Mouse (Mus musculus) heart, embryonic 14.5 days (tissue): Measurements from ENCODE around the gene Eif4e3. TPM values are rescaled to one million over a fixed set of nuclear protein-coding genes. Genes with fewer than 3 reads are reported as not detected.

Experiments
- ATAC-seq: fragments of 200-750 bp; cut with Nextera tagmentation; 2 replicates; pipeline ENCODE4 v1.8.0; 2017; ENCODE audit warnings: low read depth, moderate TSS enrichment; ENCODE audit not compliant: insufficient number of reproducible peaks, insufficient read depth, low FRiP score
- H3K27ac ChIP-seq, 2 experiments: fragments of 200-500 bp in 1 of 2; fragments of 300-500 bp in 1 of 2; sonication (generic) in 1 of 2; replicated peaks in 1 of 2; 2 replicates each; pipeline ENCODE4 v1.5.1; 2012 to 2014; ENCODE audit warnings: low read depth in 2 of 2, low read length in 2 of 2, control low read depth in 1 of 2, mild to moderate bottlenecking in 1 of 2, mixed read lengths in 1 of 2; ENCODE audit not compliant: control insufficient read depth in 1 of 2, insufficient read depth in 1 of 2
- H3K27me3 ChIP-seq: fragments of 300-500 bp; sonication (generic); 2 replicates; pipeline ENCODE4 v1.6.1; 2014; ENCODE audit warnings: mild to moderate bottlenecking, low read length, control low read depth; ENCODE audit not compliant: control insufficient read depth, insufficient read depth
- H3K36me3 ChIP-seq: fragments of 300-500 bp; sonication (generic); 2 replicates; pipeline ENCODE4 v1.6.1; 2014; ENCODE audit warnings: mild to moderate bottlenecking, control low read depth, low read length, mixed read lengths; ENCODE audit not compliant: control insufficient read depth, insufficient read depth
- H3K4me1 ChIP-seq, 2 experiments: fragments of 200-500 bp in 1 of 2; fragments of 300-500 bp in 1 of 2; sonication (generic) in 1 of 2; 2 replicates each; pipeline ENCODE4 v1.6.1; 2012 to 2014; ENCODE audit warnings: low read length in 2 of 2, control low read depth in 1 of 2, mixed read lengths in 1 of 2; ENCODE audit not compliant: control insufficient read depth in 2 of 2, insufficient read depth in 2 of 2
- H3K4me2 ChIP-seq: fragments of 300-500 bp; sonication (generic); 2 replicates; pipeline ENCODE4 v1.6.1; 2014; ENCODE audit warnings: mild to moderate bottlenecking, low read length
- H3K4me3 ChIP-seq, 2 experiments: fragments of 200-500 bp in 1 of 2; fragments of 300-500 bp in 1 of 2; sonication (generic) in 1 of 2; 2 replicates each; pipeline ENCODE4 v1.5.1; 2012 to 2014; ENCODE audit warnings: low read length in 2 of 2, mild to moderate bottlenecking in 2 of 2, control low read depth in 1 of 2, low read depth in 1 of 2, moderate library complexity in 1 of 2; ENCODE audit not compliant: control insufficient read depth in 1 of 2, insufficient read depth in 1 of 2
- H3K9ac ChIP-seq: fragments of 300-500 bp; sonication (generic); 2 replicates; pipeline ENCODE4 v1.6.1; 2014; ENCODE audit warnings: mild to moderate bottlenecking, low read length
- H3K9me3 ChIP-seq: fragments of 300-500 bp; sonication (generic); 2 replicates; pipeline ENCODE4 v1.6.1; 2016; ENCODE audit warnings: low read length, control low read depth; ENCODE audit not compliant: control insufficient read depth
- WGBS: fragments of 180-500 bp; shearing (Covaris S2); extraction: QIAGEN DNeasy Blood & Tissue Kit; methylation state at CpG from one replicate; pipeline ENCODE4 v1.1.7; 2014; 5-methylcytosine and 5-hydroxymethylcytosine counted together
- polyA plus RNA-seq: library from polyadenylated mRNA; unstranded; fragments of >200 nt; fragmentation: Nextera tagmentation; extraction: Ambion mirVana; gene quantifications from 2 replicates; pipeline ENCODE4 v1.2.1, GENCODE M21; 2014

Eif4e3 gene
- polyA plus RNA-seq, 1 experiment from 2014 or later, result 7.9 TPM

DNA sequence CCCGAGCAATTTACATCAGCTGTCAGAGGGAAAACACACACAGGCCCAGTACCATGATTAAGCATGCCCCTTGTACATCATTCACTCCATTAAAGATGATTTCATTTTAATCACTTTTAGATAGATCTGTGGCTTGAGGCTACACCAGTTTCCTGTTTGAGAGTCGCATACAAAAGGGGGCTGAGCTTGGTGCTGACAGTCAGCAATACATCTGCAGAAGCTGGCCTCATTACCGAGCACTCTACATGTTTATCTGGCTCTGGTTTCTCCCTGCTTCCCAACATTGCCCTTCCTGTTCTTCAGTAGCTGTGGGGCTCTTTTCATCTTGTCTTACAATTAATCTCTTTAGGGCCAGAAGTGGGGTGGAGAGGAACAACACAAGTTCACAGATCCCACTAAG, 6.1 kb downstream of the Eif4e3 start:
- H3K27me3 ChIP-seq, result no peaks in the 10 kb centered on the region
- H3K9ac ChIP-seq, result no peak overlapping the region
- 45% methylated on average over 3 of the region's 3 CpGs for WGBS
- H3K36me3 ChIP-seq, result no peaks in the 10 kb centered on the region
- no peak for ATAC-seq
- H3K4me3 ChIP-seq, result no peak overlapping the region
- H3K27ac ChIP-seq, result no peak overlapping the region; a peak in 1 of 4 replicates
- H3K9me3 ChIP-seq, result no peaks in the 10 kb centered on the region
- no peak overlapping the region for H3K4me2 ChIP-seq
- H3K4me1 ChIP-seq, result no peaks in the 10 kb centered on the region

DNA sequence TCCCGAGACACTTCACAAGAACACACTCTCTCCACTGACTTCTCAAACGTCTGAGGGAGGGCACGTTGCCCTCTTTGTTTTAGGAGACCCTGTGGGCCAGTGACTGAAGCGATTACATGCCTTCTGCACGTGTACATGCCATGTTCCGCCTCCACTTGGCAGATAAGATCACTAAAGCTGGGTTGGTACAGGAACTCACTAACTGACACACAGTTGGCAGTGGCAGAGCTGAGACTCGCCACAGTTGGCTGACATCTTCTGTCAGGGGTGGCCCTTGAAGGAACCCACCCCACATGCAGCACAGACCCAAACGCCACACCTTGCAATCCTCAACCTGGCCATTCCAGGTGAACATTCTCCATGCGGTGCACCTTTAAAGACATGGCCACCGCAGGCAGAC, 8.0 kb downstream of the Eif4e3 start:
- H3K4me1 ChIP-seq, result no peaks in the 10 kb centered on the region; a peak in 2 of 4 replicates
- no peaks in the 10 kb centered on the region for H3K9me3 ChIP-seq
- H3K27me3 ChIP-seq, result no peaks in the 10 kb centered on the region
- H3K4me2 ChIP-seq, result no peak overlapping the region
- H3K36me3 ChIP-seq, result no peaks in the 10 kb centered on the region
- ATAC-seq, result no peak
- WGBS, result 76% methylated on average over 10 of the region's 10 CpGs
- H3K27ac ChIP-seq, result no peak overlapping the region
- H3K9ac ChIP-seq, result no peak overlapping the region
- H3K4me3 ChIP-seq, result no peak overlapping the region

DNA sequence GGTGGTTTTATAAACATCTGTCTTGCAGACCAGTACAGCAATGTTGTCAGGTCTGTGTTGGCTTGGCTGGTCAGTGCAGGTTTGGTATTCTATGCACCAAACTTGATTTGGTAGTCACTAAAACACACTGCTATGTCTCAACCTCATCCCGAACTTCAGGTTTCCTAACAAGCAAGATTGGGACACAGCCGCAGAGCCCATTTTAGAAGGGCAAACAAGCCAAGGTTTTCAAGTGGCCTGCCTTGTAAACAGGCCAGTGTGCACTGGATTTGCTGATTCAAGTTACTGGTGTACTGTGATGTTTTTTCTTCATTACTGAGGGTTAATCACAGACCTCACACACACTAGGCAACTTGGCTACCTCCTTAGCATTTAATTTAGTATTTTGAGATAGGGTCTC, 10.5 kb downstream of the Eif4e3 start:
- WGBS, result 91% methylated on average over 2 of the region's 2 CpGs
- no peak overlapping the region for H3K9ac ChIP-seq
- no peak overlapping the region for H3K4me3 ChIP-seq
- no peak overlapping the region for H3K4me2 ChIP-seq
- no peaks in the 10 kb centered on the region; a peak in 2 of 4 replicates for H3K4me1 ChIP-seq
- H3K36me3 ChIP-seq, result no peaks in the 10 kb centered on the region
- ATAC-seq, result no peak
- H3K9me3 ChIP-seq, result no peaks in the 10 kb centered on the region
- H3K27ac ChIP-seq, result no peak overlapping the region
- H3K27me3 ChIP-seq, result no peaks in the 10 kb centered on the region

DNA sequence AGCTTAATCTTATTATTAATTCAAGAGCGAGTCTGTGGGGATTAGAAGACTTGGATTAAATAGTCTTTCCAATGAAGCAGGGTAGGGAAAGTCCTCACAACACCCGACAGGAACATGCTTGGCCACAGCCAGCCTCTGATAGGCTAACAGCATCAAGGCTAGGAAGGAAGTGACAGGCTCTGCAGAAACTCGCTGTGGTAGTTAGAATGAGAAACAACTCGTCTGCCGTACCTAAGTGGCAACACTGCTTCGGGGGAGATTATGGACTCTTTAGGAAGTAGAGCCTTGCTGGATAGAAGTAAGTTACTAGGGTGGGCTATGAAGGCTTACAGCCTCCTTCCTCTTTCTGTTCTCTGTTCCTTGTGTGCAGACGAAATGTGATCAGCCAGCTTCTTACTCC, 11.1 kb downstream of the Eif4e3 start:
- WGBS, result 48% methylated on average over 7 of the region's 7 CpGs
- no peaks in the 10 kb centered on the region for H3K36me3 ChIP-seq
- no peaks in the 10 kb centered on the region for H3K27me3 ChIP-seq
- H3K9me3 ChIP-seq, result no peaks in the 10 kb centered on the region
- no peak overlapping the region for H3K4me2 ChIP-seq
- H3K9ac ChIP-seq, result no peak overlapping the region
- no peak overlapping the region for H3K4me3 ChIP-seq
- no peak overlapping the region for H3K27ac ChIP-seq
- H3K4me1 ChIP-seq, result no peaks in the 10 kb centered on the region; a peak in 2 of 4 replicates
- no peak for ATAC-seq

DNA sequence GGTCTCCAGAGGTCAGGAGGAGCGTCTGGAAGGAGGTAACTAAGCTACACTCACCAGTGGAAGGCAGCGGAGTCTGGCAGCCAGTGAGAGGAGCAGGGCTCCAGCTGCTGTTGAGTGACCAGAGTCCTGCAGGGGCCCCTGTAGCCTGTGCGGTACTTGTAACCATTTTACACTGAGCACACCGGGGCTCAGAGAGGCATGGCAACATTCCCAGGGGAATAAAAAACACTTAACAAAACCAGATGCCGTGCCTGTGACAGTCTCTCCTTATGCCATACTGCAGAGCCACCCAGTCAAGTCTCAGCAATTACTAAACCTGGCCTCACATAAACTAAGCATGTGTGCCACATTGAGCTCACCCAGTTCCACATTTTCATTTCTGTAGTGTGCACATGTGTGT, 12.2 kb downstream of the Eif4e3 start:
- no peak for ATAC-seq
- WGBS, result 40% methylated on average over 5 of the region's 5 CpGs
- Histone ChIP-seq H3K9ac (no peak overlapping the region), H3K4me1 (no peaks in the 10 kb centered on the region; a peak in 2 of 4 replicates), H3K4me3 (no peak overlapping the region), H3K36me3 (no peaks in the 10 kb centered on the region), H3K9me3 (no peaks in the 10 kb centered on the region), H3K27ac (no peak overlapping the region), H3K4me2 (no peak overlapping the region), H3K27me3 (no peaks in the 10 kb centered on the region)

DNA sequence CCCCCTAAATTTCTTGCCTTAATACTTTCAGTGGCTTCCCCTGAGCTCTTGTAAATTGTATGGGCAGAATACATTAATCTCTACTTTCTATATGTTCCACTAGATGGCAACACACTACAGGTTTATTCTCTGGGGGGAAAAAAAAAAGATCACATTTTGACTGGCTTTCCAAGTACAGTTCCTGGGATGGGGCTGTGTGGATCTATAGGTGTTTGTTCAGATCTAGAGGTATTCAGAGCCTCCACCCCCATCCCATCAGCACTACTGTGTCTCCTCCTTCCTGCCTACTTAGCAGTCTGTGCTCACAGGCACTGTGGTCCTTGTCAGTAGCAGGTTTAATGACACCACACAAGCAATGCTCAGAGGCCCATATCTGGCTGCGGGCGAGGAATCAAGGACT, 14.2 kb downstream of the Eif4e3 start:
- H3K27me3 ChIP-seq, result no peaks in the 10 kb centered on the region

DNA sequence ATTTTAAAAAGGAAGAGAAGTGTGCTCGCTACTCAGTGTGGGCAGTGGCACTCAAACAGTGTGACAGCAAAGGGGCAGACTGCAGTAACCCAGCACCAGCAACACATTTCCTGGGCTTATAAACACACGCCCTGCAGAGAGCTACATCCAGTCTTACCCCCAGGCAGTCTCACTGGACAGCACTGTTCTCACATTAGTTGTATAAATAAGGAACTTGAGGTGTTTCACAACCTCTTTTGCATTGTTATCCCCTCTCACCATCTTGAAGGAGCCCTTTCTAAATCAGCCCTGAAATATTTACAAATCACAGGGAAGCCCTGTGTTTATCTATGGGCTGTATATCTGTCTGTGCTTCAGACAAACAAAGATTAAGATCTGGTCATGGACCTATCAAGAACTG, 17.3 kb downstream of the Eif4e3 start:
- H3K4me3 ChIP-seq, result no peak overlapping the region
- no peak overlapping the region for H3K27ac ChIP-seq
- no peak overlapping the region for H3K4me2 ChIP-seq
- peaks cover 4 to 8% of the 10 kb centered on the region in 2 experiments for H3K4me1 ChIP-seq
- no peaks in the 10 kb centered on the region for H3K27me3 ChIP-seq
- H3K36me3 ChIP-seq, result no peaks in the 10 kb centered on the region
- 54% methylated on average over 2 of the region's 2 CpGs for WGBS
- no peak for ATAC-seq
- 0 out of 2 replicates have a peak, but pooled peaks cover 4% of the 10 kb centered on the region for H3K9me3 ChIP-seq
- no peak overlapping the region for H3K9ac ChIP-seq

More for the DNA sequence above, 14.2 kb downstream of the Eif4e3 start:
- Histone ChIP-seq H3K27ac (no peak overlapping the region), H3K4me1 (no peaks in the 10 kb centered on the region; a peak in 2 of 4 replicates), H3K4me2 (no peak overlapping the region), H3K9ac (no peak overlapping the region), H3K9me3 (no peaks in the 10 kb centered on the region), H3K4me3 (no peak overlapping the region), H3K36me3 (no peaks in the 10 kb centered on the region)
- 51% methylated on average over 2 of the region's 2 CpGs for WGBS
- ATAC-seq, result no peak

DNA sequence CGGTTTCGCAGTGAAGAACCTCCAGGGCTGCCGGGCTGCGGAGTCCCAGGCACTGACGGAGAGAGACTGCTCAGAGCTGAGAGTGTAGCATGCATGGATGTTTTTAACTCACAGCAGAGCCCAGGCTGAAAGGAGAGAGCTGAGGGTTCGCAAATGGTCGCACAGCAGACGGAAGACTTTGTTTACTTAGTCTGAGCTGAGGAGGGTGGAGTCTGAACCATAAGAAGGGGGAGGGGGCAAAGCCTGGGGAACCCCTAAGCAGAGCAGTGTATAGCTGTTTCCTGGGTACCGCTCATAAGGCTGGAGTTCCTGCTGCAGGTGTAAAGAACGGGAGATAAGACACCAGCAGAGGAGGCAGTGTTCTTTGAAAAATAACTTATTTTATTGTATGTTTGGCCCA, 20.2 kb downstream of the Eif4e3 start:
- H3K36me3 ChIP-seq, result no peaks in the 10 kb centered on the region

More for the DNA sequence above, 20.2 kb downstream of the Eif4e3 start:
- H3K9ac ChIP-seq, result no peak overlapping the region
- H3K4me1 ChIP-seq, result peaks cover 15 to 16% of the 10 kb centered on the region in 2 experiments
- H3K4me3 ChIP-seq, result no peak overlapping the region
- no peaks in the 10 kb centered on the region for H3K27me3 ChIP-seq
- ATAC-seq, result no peak
- WGBS, result 49% methylated on average over 10 of the region's 10 CpGs
- H3K4me2 ChIP-seq, result no peak overlapping the region
- no peak overlapping the region for H3K27ac ChIP-seq
- H3K9me3 ChIP-seq, result 0 out of 2 replicates have a peak, but pooled peaks cover 4% of the 10 kb centered on the region
